ENCODE assay signal across 17 mouse cellular contexts in the genomic region with DNA sequence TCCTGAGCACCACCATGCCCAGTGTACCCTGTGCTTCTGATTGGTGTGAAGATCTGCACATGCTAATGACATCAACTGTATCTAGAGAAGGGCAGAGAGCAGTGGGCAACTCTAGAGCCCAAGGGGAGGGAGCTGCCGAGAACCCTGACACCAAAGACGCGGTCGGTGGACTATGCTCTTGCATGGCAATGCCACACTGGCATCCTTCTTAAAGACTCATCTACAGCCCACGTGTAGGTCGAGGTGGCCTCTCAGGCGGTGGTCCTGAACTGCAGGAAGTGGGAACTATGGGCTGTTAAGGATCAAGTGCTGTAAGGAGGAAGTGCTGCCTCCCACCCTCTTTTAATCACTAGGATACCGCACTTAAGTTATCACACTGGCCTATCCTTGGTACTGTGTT. TPM values are rescaled to one million over a fixed set of nuclear protein-coding genes. Genes with fewer than 3 reads are reported as not detected.
DNase-seq lines count a peak whose midpoint lies in the region; ATAC-seq and TF ChIP-seq lines count a peak whose summit lies in the region.
"Had no signal": no experiment of that assay in that cellular context is flagged by ENCODE, and none has a peak within 500 bp of the region (broad histone marks: within the 10 kb centered on the region; RNA-seq: fewer than 3 reads in every experiment).

No protein-coding gene starts in this region.

- H3K4me2 ChIP-seq in hindbrain, embryonic 16.5 days (ENCODE audit: low read length): no peak overlapping the region
- no peak overlapping the region for H3K4me2 ChIP-seq in hindbrain, embryonic 13.5 days
- no peak overlapping the region for H3K4me2 ChIP-seq in kidney, embryonic 16.5 days (replicated peaks; ENCODE audit: low read depth, low read length)
- H3K4me2 ChIP-seq in intestine, postnatal 0 days (replicated peaks; ENCODE audit: low read depth): no peak overlapping the region
- H3K4me2 ChIP-seq: embryonic facial prominence, embryonic 15.5 days had no signal

- no peak overlapping the region for H3K4me3 ChIP-seq in heart, adult 2 months
- H3K4me3 ChIP-seq in hindbrain, embryonic 16.5 days (ENCODE audit: low read length): no peak overlapping the region
- H3K4me3 ChIP-seq in hindbrain, embryonic 13.5 days: no peak overlapping the region
- H3K4me3 ChIP-seq in kidney, embryonic 16.5 days (ENCODE audit: low read length): no peak overlapping the region
- no peak overlapping the region for H3K4me3 ChIP-seq in intestine, postnatal 0 days (ENCODE audit: low read depth, low read length)
- H3K4me3 ChIP-seq: embryonic facial prominence, embryonic 15.5 days; erythroblast, embryonic 14.5 days; forebrain, embryonic 10.5 days had no signal

- H3K9ac ChIP-seq in heart, adult 2 months (ENCODE audit: low read depth, low read length): no peak overlapping the region
- no peak overlapping the region for H3K9ac ChIP-seq in hindbrain, embryonic 16.5 days (ENCODE audit: low read depth, low read length)
- no peak overlapping the region for H3K9ac ChIP-seq in hindbrain, embryonic 13.5 days
- H3K9ac ChIP-seq in kidney, embryonic 16.5 days (replicated peaks; ENCODE audit: low read length): no peak overlapping the region
- no peak overlapping the region for H3K9ac ChIP-seq in intestine, postnatal 0 days (ENCODE audit: low read depth, low read length)
- H3K9ac ChIP-seq: embryonic facial prominence, embryonic 15.5 days had no signal

- WGBS in heart, adult 2 months: 66% methylated on average over 8 of the region's 8 CpGs
- WGBS in hindbrain, embryonic 16.5 days: 89% methylated on average over 8 of the region's 8 CpGs
- WGBS in hindbrain, embryonic 13.5 days: 93% methylated on average over 8 of the region's 8 CpGs
- WGBS in kidney, embryonic 16.5 days: 54% methylated on average over 8 of the region's 8 CpGs
- WGBS in intestine, postnatal 0 days: 87% methylated on average over 8 of the region's 8 CpGs

- 0 out of 2 replicates have a peak, but pooled peaks have one; percentile 14 for ATAC-seq in hindbrain, embryonic 16.5 days
- no peak for ATAC-seq in hindbrain, embryonic 13.5 days (ENCODE audit: low FRiP score)
- ATAC-seq in kidney, embryonic 16.5 days (ENCODE audit: low FRiP score, low TSS enrichment): peak; percentile 57; the same call in 1 of the 2 replicates
- 0 out of 2 replicates have a peak, but pooled peaks have one; percentile 25 for ATAC-seq in intestine, postnatal 0 days
- ATAC-seq: forebrain, embryonic 14.5 days had no signal

- H3K36me3 ChIP-seq in heart, adult 2 months (ENCODE audit: control insufficient read depth, insufficient read depth, low read length): peaks cover 45% of the 10 kb centered on the region
- peaks cover 33% of the 10 kb centered on the region for H3K36me3 ChIP-seq in hindbrain, embryonic 16.5 days (ENCODE audit: control insufficient read depth, insufficient read depth, low read length)
- peaks cover 78% of the 10 kb centered on the region for H3K36me3 ChIP-seq in hindbrain, embryonic 13.5 days
- H3K36me3 ChIP-seq in kidney, embryonic 16.5 days (ENCODE audit: insufficient read depth, low read length): peaks cover 63% of the 10 kb centered on the region
- peaks cover 61% of the 10 kb centered on the region for H3K36me3 ChIP-seq in intestine, postnatal 0 days (ENCODE audit: control insufficient read depth, insufficient read depth)

- peaks cover 17% of the 10 kb centered on the region for H3K4me1 ChIP-seq in heart, adult 2 months (ENCODE audit: control insufficient read depth, insufficient read depth, low read length)
- no peaks in the 10 kb centered on the region for H3K4me1 ChIP-seq in hindbrain, embryonic 16.5 days (ENCODE audit: control insufficient read depth, insufficient read depth, low read depth, low read length)
- H3K4me1 ChIP-seq in hindbrain, embryonic 13.5 days (replicated peaks): peaks cover 12% of the 10 kb centered on the region
- H3K4me1 ChIP-seq in kidney, embryonic 16.5 days (ENCODE audit: insufficient read depth, low read length): peaks cover 17% of the 10 kb centered on the region
- no peaks in the 10 kb centered on the region for H3K4me1 ChIP-seq in intestine, postnatal 0 days (replicated peaks; ENCODE audit: control insufficient read depth, insufficient read depth, low read length)
- H3K4me1 ChIP-seq: embryonic facial prominence, embryonic 15.5 days; forebrain, embryonic 10.5 days had no signal

- no peak for TF ChIP-seq POLR2A in heart, adult 2 months (IDR thresholded peaks at IDR 0.05; ENCODE audit: insufficient read depth, low read depth, low read length)

- peak overlapping the region; percentile 66 for H3K27ac ChIP-seq in heart, adult 2 months
- no peak overlapping the region for H3K27ac ChIP-seq in hindbrain, embryonic 16.5 days (ENCODE audit: low read depth, low read length)
- H3K27ac ChIP-seq in hindbrain, embryonic 13.5 days: no peak overlapping the region
- H3K27ac ChIP-seq in kidney, embryonic 16.5 days (ENCODE audit: low read length): peak overlapping the region; percentile 17; the same call in 1 of the 2 replicates
- no peak overlapping the region; the same call in 1 of the 2 replicates for H3K27ac ChIP-seq in intestine, postnatal 0 days (ENCODE audit: low read depth, low read length)
- H3K27ac ChIP-seq: embryonic facial prominence, embryonic 15.5 days; forebrain, embryonic 10.5 days had no signal

- H3K9me3 ChIP-seq in hindbrain, embryonic 16.5 days (ENCODE audit: control insufficient read depth, low read length): no peaks in the 10 kb centered on the region
- no peaks in the 10 kb centered on the region for H3K9me3 ChIP-seq in hindbrain, embryonic 13.5 days
- H3K9me3 ChIP-seq in kidney, embryonic 16.5 days (ENCODE audit: low read length): no peaks in the 10 kb centered on the region
- no peaks in the 10 kb centered on the region for H3K9me3 ChIP-seq in intestine, postnatal 0 days (ENCODE audit: control insufficient read depth)
- H3K9me3 ChIP-seq: embryonic facial prominence, embryonic 15.5 days; forebrain, embryonic 10.5 days had no signal

- no peak for DNase-seq in heart, adult 2 months
- DNase-seq in heart, postnatal 36 days: no peak
- DNase-seq in kidney, adult 18-20 months: no peak
- no peak for DNase-seq in left cerebral cortex, postnatal 36 days (ENCODE audit: low spot score in 2 of 2)
- DNase-seq: adrenal gland, postnatal 25 days; cerebellum, adult 18-20 months; cerebellum, adult 9-11 months; cerebellum, postnatal 36 days; kidney, adult 8-10 months had no signal

- no peaks in the 10 kb centered on the region for H3K27me3 ChIP-seq in heart, adult 2 months (ENCODE audit: control insufficient read depth, insufficient read depth, low read length)
- no peaks in the 10 kb centered on the region for H3K27me3 ChIP-seq in hindbrain, embryonic 16.5 days (replicated peaks; ENCODE audit: control insufficient read depth, insufficient read depth, low read length)
- H3K27me3 ChIP-seq in hindbrain, embryonic 13.5 days: no peaks in the 10 kb centered on the region
- H3K27me3 ChIP-seq in kidney, embryonic 16.5 days (ENCODE audit: insufficient read depth, low read length): no peaks in the 10 kb centered on the region
- no peaks in the 10 kb centered on the region for H3K27me3 ChIP-seq in intestine, postnatal 0 days (replicated peaks; ENCODE audit: control insufficient read depth, insufficient read depth, low read length)
- H3K27me3 ChIP-seq: embryonic facial prominence, embryonic 15.5 days had no signal

- TF ChIP-seq EP300 in heart, adult 2 months (IDR thresholded peaks at IDR 0.05; ENCODE audit: insufficient read depth, low read depth, low read length): no peak

- no peak for TF ChIP-seq CTCF in heart, adult 2 months (IDR thresholded peaks at IDR 0.05)
- TF ChIP-seq CTCF in intestine, postnatal 0 days (IDR thresholded peaks at IDR 0.05; ENCODE audit: low read depth): no peak

- peaks cover 3% of the 10 kb centered on the region for H3K79me2 ChIP-seq in heart, adult 2 months (replicated peaks; ENCODE audit: control insufficient read depth, insufficient read depth, low read length)

- intact Hi-C loops in heart, adult 2 months (cut with DNase I): loop anchor here (5.0 kb wide), 1 partner anchor 40 kb away; the partner anchor contains the start of gene Ddit4
- intact Hi-C loops in heart, postnatal 36 days (cut with DNase I): no loop called here
- intact Hi-C loops in left cerebral cortex, postnatal 36 days (cut with DNase I): no loop called here

RNA-seq across cellular contexts. Expression of gene Ascc1, which starts 10.6 kb away (rescaled TPM):
- 10 to 100 TPM; 20.5 to 24.1 TPM for total RNA-seq in heart, adult 2 months (2021)
- 22.5 and 36.6 TPM in 2 replicates for polyA plus RNA-seq in heart, adult 2 months (2012; rRNA removed)
- total RNA-seq in heart, postnatal 36 days (2021): 10 to 100 TPM; 23.0 to 24.0 TPM
- polyA plus RNA-seq in hindbrain, embryonic 16.5 days (2015; fragmentation: Nextera tagmentation; extraction: Ambion mirVana): 47.7 and 48.3 TPM in 2 replicates
- 47.1 and 47.5 TPM in 2 replicates for polyA plus RNA-seq in hindbrain, embryonic 13.5 days (2015; fragmentation: Nextera tagmentation; extraction: Ambion mirVana)
- 56.3 and 58.0 TPM in 2 replicates for polyA plus RNA-seq in kidney, embryonic 16.5 days (2015; fragmentation: Nextera tagmentation; extraction: Ambion mirVana)
- polyA plus RNA-seq in intestine, postnatal 0 days (2015; fragmentation: Nextera tagmentation; extraction: Ambion mirVana): 28.7 TPM in 2 replicates
- 10 to 100 TPM; 16.2 to 17.4 TPM for total RNA-seq in left cerebral cortex, postnatal 36 days (2021)

RNA-seq across cellular contexts. Expression of gene Anapc16, which starts 10.9 kb away (rescaled TPM):
- 10 to 100 TPM; 58.6 to 70.1 TPM for total RNA-seq in heart, adult 2 months (2021)
- 90.3 and 103 TPM in 2 replicates for polyA plus RNA-seq in heart, adult 2 months (2012; rRNA removed)
- total RNA-seq in heart, postnatal 36 days (2021): 10 to 100 TPM; 68.1 to 73.7 TPM
- 101 and 116 TPM in 2 replicates for polyA plus RNA-seq in hindbrain, embryonic 16.5 days (2015; fragmentation: Nextera tagmentation; extraction: Ambion mirVana)
- polyA plus RNA-seq in hindbrain, embryonic 13.5 days (2015; fragmentation: Nextera tagmentation; extraction: Ambion mirVana): 127 and 134 TPM in 2 replicates
- polyA plus RNA-seq in kidney, embryonic 16.5 days (2015; fragmentation: Nextera tagmentation; extraction: Ambion mirVana): 93.6 and 95.2 TPM in 2 replicates
- polyA plus RNA-seq in intestine, postnatal 0 days (2015; fragmentation: Nextera tagmentation; extraction: Ambion mirVana): 98.4 and 100 TPM in 2 replicates
- 10 to 100 TPM; 62.0 to 66.6 TPM for total RNA-seq in left cerebral cortex, postnatal 36 days (2021)

RNA-seq across cellular contexts. Expression of gene Ddit4, which starts 40.4 kb away (rescaled TPM):
- 100 to 1,000 TPM in 1 of 2 experiments, 10 to 100 TPM in 1; 70.7 to 219 TPM for total RNA-seq in heart, adult 2 months (2021)
- 48.0 and 55.5 TPM in 2 replicates for polyA plus RNA-seq in heart, adult 2 months (2012; rRNA removed)
- 10 to 100 TPM; 37.1 to 64.2 TPM for total RNA-seq in heart, postnatal 36 days (2021)
- polyA plus RNA-seq in hindbrain, embryonic 16.5 days (2015; fragmentation: Nextera tagmentation; extraction: Ambion mirVana): 75.3 and 97.1 TPM in 2 replicates
- polyA plus RNA-seq in hindbrain, embryonic 13.5 days (2015; fragmentation: Nextera tagmentation; extraction: Ambion mirVana): 64.8 and 69.6 TPM in 2 replicates
- polyA plus RNA-seq in kidney, embryonic 16.5 days (2015; fragmentation: Nextera tagmentation; extraction: Ambion mirVana): 30.6 and 31.9 TPM in 2 replicates
- polyA plus RNA-seq in intestine, postnatal 0 days (2015; fragmentation: Nextera tagmentation; extraction: Ambion mirVana): 11.5 and 17.8 TPM in 2 replicates
- 10 to 100 TPM; 33.5 to 58.5 TPM for total RNA-seq in left cerebral cortex, postnatal 36 days (2021)

Comparison
In these comparisons a context has a peak if more than half of its experiments do, and no peak if none do; other contexts are left out.
1. H3K27ac ChIP-seq: peak in heart, adult 2 months (single experiment) and kidney, embryonic 16.5 days (single experiment); none in hindbrain, embryonic 16.5 days (single experiment), hindbrain, embryonic 13.5 days (single experiment) and intestine, postnatal 0 days (single experiment).